In genomic region chr8:85380824-85381209, GRCm38 (mm10) we compare ENCODE assay signal across 9 mouse cellular contexts. TPM values are rescaled to one million over a fixed set of nuclear protein-coding genes. Genes with fewer than 3 reads are reported as not detected.
DNase-seq lines count a peak whose midpoint lies in the region; ATAC-seq lines count a peak whose summit lies in the region.
"Had no signal": no experiment of that assay in that cellular context is flagged by ENCODE, and none has a peak within 500 bp of the region (broad histone marks: within the 10 kb centered on the region; RNA-seq: fewer than 3 reads in every experiment).

No protein-coding gene starts in this region.

- H3K4me3 ChIP-seq in embryonic facial prominence, embryonic 14.5 days (ENCODE audit: low read depth, low read length): no peak overlapping the region
- peak overlapping the region; percentile 65 for H3K4me3 ChIP-seq in liver, embryonic 15.5 days (replicated peaks)
- H3K4me3 ChIP-seq in forebrain, embryonic 14.5 days (ENCODE audit: low read depth, low read length): no peak overlapping the region
- H3K4me3 ChIP-seq: midbrain, embryonic 12.5 days had no signal

- no peaks in the 10 kb centered on the region for H3K27me3 ChIP-seq in embryonic facial prominence, embryonic 14.5 days (replicated peaks; ENCODE audit: control insufficient read depth, insufficient read depth, low read length)
- H3K27me3 ChIP-seq in liver, embryonic 15.5 days: no peaks in the 10 kb centered on the region
- H3K27me3 ChIP-seq in forebrain, embryonic 14.5 days (replicated peaks; ENCODE audit: control insufficient read depth, insufficient read depth, low read length): no peaks in the 10 kb centered on the region
- H3K27me3 ChIP-seq: midbrain, embryonic 12.5 days had no signal

- no peaks in the 10 kb centered on the region for H3K36me3 ChIP-seq in embryonic facial prominence, embryonic 14.5 days (ENCODE audit: control insufficient read depth, insufficient read depth, low read length)
- peaks cover 4% of the 10 kb centered on the region; the same call in 1 of the 2 replicates for H3K36me3 ChIP-seq in liver, embryonic 15.5 days (replicated peaks)
- no peaks in the 10 kb centered on the region for H3K36me3 ChIP-seq in forebrain, embryonic 14.5 days (ENCODE audit: control insufficient read depth, insufficient read depth, low read length)
- H3K36me3 ChIP-seq: midbrain, embryonic 12.5 days had no signal

- peak; percentile 73 for DNase-seq in Muller cell, postnatal 12 days (ENCODE audit: inconsistent ontology term)
- DNase-seq in embryonic facial prominence, embryonic 14.5 days (ENCODE audit: low spot score): peak; percentile 17
- peak; percentile 81 for DNase-seq in heart, postnatal 4 days
- peak; percentile 36 to 39 for DNase-seq in spleen, postnatal 14 days (ENCODE audit: low spot score in 2 of 2)
- DNase-seq in forebrain, embryonic 14.5 days (ENCODE audit: low spot score): no peak
- no peak for DNase-seq in right cerebral cortex, adult 2 months (ENCODE audit: low spot score in 2 of 2)
- DNase-seq in cerebellum, adult 9-11 months: no peak

- 60% methylated on average over 8 of the region's 8 CpGs for WGBS in embryonic facial prominence, embryonic 14.5 days
- WGBS in liver, embryonic 15.5 days (ENCODE audit: insufficient replicate concordance): 8% methylated on average over 8 of the region's 8 CpGs
- 84% methylated on average over 8 of the region's 8 CpGs for WGBS in forebrain, embryonic 14.5 days

- H3K9me3 ChIP-seq in embryonic facial prominence, embryonic 14.5 days (ENCODE audit: control insufficient read depth, low read length): no peaks in the 10 kb centered on the region
- H3K9me3 ChIP-seq in liver, embryonic 15.5 days (replicated peaks): no peaks in the 10 kb centered on the region
- H3K9me3 ChIP-seq in forebrain, embryonic 14.5 days (replicated peaks; ENCODE audit: control insufficient read depth, low read length): no peaks in the 10 kb centered on the region
- H3K9me3 ChIP-seq: midbrain, embryonic 12.5 days had no signal

- ATAC-seq in embryonic facial prominence, embryonic 14.5 days (ENCODE audit: low read depth): 0 out of 2 replicates have a peak, but pooled peaks have one; percentile 37
- ATAC-seq in liver, embryonic 15.5 days (ENCODE audit: insufficient read depth): peak; percentile 91
- no peak for ATAC-seq in forebrain, embryonic 14.5 days

- H3K4me2 ChIP-seq in embryonic facial prominence, embryonic 14.5 days (ENCODE audit: low read depth, low read length): no peak overlapping the region
- peak overlapping the region; percentile 74 for H3K4me2 ChIP-seq in liver, embryonic 15.5 days
- no peak overlapping the region for H3K4me2 ChIP-seq in forebrain, embryonic 14.5 days (ENCODE audit: low read length)
- H3K4me2 ChIP-seq: midbrain, embryonic 12.5 days had no signal

- H3K4me1 ChIP-seq in embryonic facial prominence, embryonic 14.5 days (ENCODE audit: control insufficient read depth, insufficient read depth, low read length): peaks cover 30% of the 10 kb centered on the region
- peaks cover 77% of the 10 kb centered on the region for H3K4me1 ChIP-seq in liver, embryonic 15.5 days (replicated peaks)
- H3K4me1 ChIP-seq in forebrain, embryonic 14.5 days (ENCODE audit: control insufficient read depth, insufficient read depth, low read length): no peaks in the 10 kb centered on the region
- H3K4me1 ChIP-seq: midbrain, embryonic 12.5 days had no signal

- no peak overlapping the region for H3K27ac ChIP-seq in embryonic facial prominence, embryonic 14.5 days (replicated peaks; ENCODE audit: low read depth, low read length)
- H3K27ac ChIP-seq in liver, embryonic 15.5 days (replicated peaks): peak overlapping the region; percentile 99
- no peak overlapping the region for H3K27ac ChIP-seq in forebrain, embryonic 14.5 days (ENCODE audit: low read depth, low read length)
- H3K27ac ChIP-seq: midbrain, embryonic 12.5 days had no signal

- no peak overlapping the region for H3K9ac ChIP-seq in embryonic facial prominence, embryonic 14.5 days (ENCODE audit: low read depth, low read length)
- peak overlapping the region; percentile 75 for H3K9ac ChIP-seq in liver, embryonic 15.5 days
- H3K9ac ChIP-seq in forebrain, embryonic 14.5 days (ENCODE audit: low read length): no peak overlapping the region
- H3K9ac ChIP-seq: midbrain, embryonic 12.5 days had no signal

RNA-seq across cellular contexts. Expression of gene Mylk3, which starts 5.3 kb away (rescaled TPM):
- 2.3 and 2.8 TPM in 2 replicates for polyA plus RNA-seq in embryonic facial prominence, embryonic 14.5 days (2014; fragmentation: Nextera tagmentation; extraction: Ambion mirVana)
- 100 to 1,000 TPM; 245 to 262 TPM for total RNA-seq in heart, postnatal 4 days (2021)
- polyA plus RNA-seq in liver, embryonic 15.5 days (2015; fragmentation: Nextera tagmentation; extraction: Ambion mirVana): 57.2 and 68.2 TPM in 2 replicates
- polyA plus RNA-seq in forebrain, embryonic 14.5 days (2014; fragmentation: Nextera tagmentation; extraction: Ambion mirVana): 0.60 and 0.63 TPM in 2 replicates

RNA-seq across cellular contexts. Expression of gene 4921524J17Rik, which starts 51.8 kb away (rescaled TPM):
- 50.2 and 53.4 TPM in 2 replicates for polyA plus RNA-seq in embryonic facial prominence, embryonic 14.5 days (2014; fragmentation: Nextera tagmentation; extraction: Ambion mirVana)
- total RNA-seq in heart, postnatal 4 days (2021): 10 to 100 TPM; 17.3 to 22.7 TPM
- 14.8 and 15.6 TPM in 2 replicates for polyA plus RNA-seq in liver, embryonic 15.5 days (2015; fragmentation: Nextera tagmentation; extraction: Ambion mirVana)
- 64.7 and 71.6 TPM in 2 replicates for polyA plus RNA-seq in forebrain, embryonic 14.5 days (2014; fragmentation: Nextera tagmentation; extraction: Ambion mirVana)

Comparison
In these comparisons a context has a peak if more than half of its experiments do, and no peak if none do; other contexts are left out.
1. DNase-seq: peak in Muller cell, postnatal 12 days (single experiment), embryonic facial prominence, embryonic 14.5 days (single experiment), heart, postnatal 4 days (single experiment) and spleen, postnatal 14 days (2 of 2); none in forebrain, embryonic 14.5 days (single experiment), right cerebral cortex, adult 2 months (0 of 2) and cerebellum, adult 9-11 months (single experiment).
2. RNA of gene Mylk3, which starts 5.3 kb away (polyA plus RNA-seq): 57.2 to 68.2 TPM in liver, embryonic 15.5 days; 2.3 to 2.8 TPM in embryonic facial prominence, embryonic 14.5 days and 0.60 to 0.63 TPM in forebrain, embryonic 14.5 days; every median in the first group is over 10 times any median in the second.